Mouse (Mus musculus) intestine, postnatal 0 days (tissue): ENCODE measurements around the gene Tars. TPM values are rescaled to one million over a fixed set of nuclear protein-coding genes. Genes with fewer than 3 reads are reported as not detected.

Experiments
- ATAC-seq: fragments of 200-750 bp; cut with Nextera tagmentation; 2 replicates; pipeline ENCODE4 v1.8.0; 2017; ENCODE audit warnings: mild to moderate bottlenecking, moderate TSS enrichment, moderate library complexity
- H3K27ac ChIP-seq: fragments of 300-500 bp; sonication (generic); 2 replicates; pipeline ENCODE4 v1.5.1; 2014; ENCODE audit warnings: mild to moderate bottlenecking, low read depth, low read length, moderate library complexity
- H3K27me3 ChIP-seq: fragments of 300-500 bp; sonication (generic); replicated peaks from 2 replicates; pipeline ENCODE4 v1.6.1; 2014; ENCODE audit warnings: low read length, mixed read lengths; ENCODE audit not compliant: control insufficient read depth, insufficient read depth
- H3K36me3 ChIP-seq: fragments of 300-500 bp; sonication (generic); 2 replicates; pipeline ENCODE4 v1.6.1; 2014; ENCODE audit warnings: mild to moderate bottlenecking, moderate library complexity; ENCODE audit not compliant: control insufficient read depth, insufficient read depth
- H3K4me1 ChIP-seq: fragments of 300-500 bp; sonication (generic); replicated peaks from 2 replicates; pipeline ENCODE4 v1.6.1; 2014; ENCODE audit warnings: antibody characterized with exemption, low read length, mixed read lengths; ENCODE audit not compliant: control insufficient read depth, insufficient read depth
- H3K4me2 ChIP-seq: fragments of 300-500 bp; sonication (generic); replicated peaks from 2 replicates; pipeline ENCODE4 v1.6.1; 2014; ENCODE audit warnings: low read depth, mild to moderate bottlenecking, moderate library complexity
- H3K4me3 ChIP-seq: fragments of 300-500 bp; sonication (generic); 2 replicates; pipeline ENCODE4 v1.5.1; 2014; ENCODE audit warnings: low read depth, low read length
- H3K9ac ChIP-seq: fragments of 300-500 bp; sonication (generic); 2 replicates; pipeline ENCODE4 v1.6.1; 2014; ENCODE audit warnings: mild to moderate bottlenecking, low read depth, low read length
- H3K9me3 ChIP-seq: fragments of 300-500 bp; sonication (generic); 2 replicates; pipeline ENCODE4 v1.6.1; 2016; ENCODE audit warnings: mixed run types; ENCODE audit not compliant: control insufficient read depth
- CTCF ChIP-seq: sonication (generic); IDR thresholded peaks from 2 replicates; pipeline ENCODE4 v1.5.1; 2016; ENCODE audit warnings: low read depth, mild to moderate bottlenecking, control low read depth, antibody characterized with exemption, moderate library complexity
- WGBS: fragments of 180-500 bp; shearing (Covaris S2); extraction: QIAGEN DNeasy Blood & Tissue Kit; methylation state at CpG from one replicate; pipeline ENCODE4 v1.1.7; 2014; 5-methylcytosine and 5-hydroxymethylcytosine counted together
- polyA plus RNA-seq: library from polyadenylated mRNA; unstranded; fragments of >200 nt; fragmentation: Nextera tagmentation; extraction: Ambion mirVana; gene quantifications from 2 replicates; pipeline ENCODE4 v1.2.1, GENCODE M21; 2015

Gene Tars
- 29.1 and 31.6 TPM in 2 replicates for polyA plus RNA-seq

GRCm38 (mm10) chr15:11399356-11400067 is at the start of gene Tars:
Gene Tars, minus strand, starts transcription at chr15:11399665.
- H3K9me3 ChIP-seq = no peaks in the 10 kb centered on the region
- no peaks in the 10 kb centered on the region for H3K27me3 ChIP-seq
- H3K36me3 ChIP-seq = peaks cover 11% of the 10 kb centered on the region
- peak within 1 kb of the TSS; percentile 67 for H3K9ac ChIP-seq
- peak within 1 kb of the TSS; percentile 69 for H3K4me3 ChIP-seq
- WGBS = under 1% methylated on average over 42 of the region's 42 CpGs
- peak; percentile 100 for ATAC-seq
- TF ChIP-seq CTCF = peak; percentile 1; the same call in 1 of the 2 replicates
- H3K4me2 ChIP-seq = peak within 1 kb of the TSS; percentile 81
- peak within 1 kb of the TSS; percentile 42; the same call in 1 of the 2 replicates for H3K27ac ChIP-seq
- H3K4me1 ChIP-seq = 0 out of 2 replicates have a peak, but pooled peaks cover 2% of the 10 kb centered on the region

DNA sequence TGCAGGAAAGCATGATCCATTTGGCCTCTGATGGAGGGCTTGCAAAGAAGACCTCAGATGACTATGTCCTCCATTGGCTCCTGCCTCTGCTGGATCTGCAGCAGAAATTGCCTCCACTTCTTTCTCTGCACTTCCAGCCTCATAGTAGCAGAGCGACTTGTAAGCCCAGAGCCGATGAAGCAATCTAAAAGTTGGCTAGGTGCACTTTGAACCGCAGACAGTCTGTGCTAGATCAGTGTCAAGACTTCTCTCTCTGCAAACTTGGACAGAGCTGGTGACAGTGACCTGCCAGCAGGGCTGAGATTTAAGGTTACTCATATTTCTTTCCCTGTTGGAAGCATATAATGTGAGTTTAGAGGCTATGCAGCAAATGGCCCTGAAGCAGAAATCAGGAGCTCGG is 37.9 kb upstream of the Tars start:
- Histone ChIP-seq H3K9me3 (no peaks in the 10 kb centered on the region), H3K36me3 (no peaks in the 10 kb centered on the region), H3K27me3 (no peaks in the 10 kb centered on the region), H3K9ac (no peak overlapping the region), H3K4me3 (no peak overlapping the region), H3K4me1 (no peaks in the 10 kb centered on the region), H3K27ac (no peak overlapping the region), H3K4me2 (no peak overlapping the region)
- no peak for TF ChIP-seq CTCF
- ATAC-seq = no peak
- WGBS = 88% methylated on average over 4 of the region's 4 CpGs

- Histone ChIP-seq H3K36me3 (no peaks in the 10 kb centered on the region), H3K27me3 (no peaks in the 10 kb centered on the region), H3K9me3 (no peaks in the 10 kb centered on the region; the same call in 1 of the 2 replicates), H3K27ac (no peak overlapping the region), H3K4me3 (no peak overlapping the region), H3K9ac (no peak overlapping the region), H3K4me2 (no peak overlapping the region), H3K4me1 (no peaks in the 10 kb centered on the region)
- no peak for ATAC-seq
- TF ChIP-seq CTCF = no peak
- WGBS = 90% methylated on average over 15 of the region's 15 CpGs
Measured at GRCm38 (mm10) chr15:11436709-11437280, 37.3 kb upstream of the Tars start.

- H3K4me1 ChIP-seq = no peaks in the 10 kb centered on the region
- no peaks in the 10 kb centered on the region for H3K36me3 ChIP-seq
- H3K9ac ChIP-seq = no peak overlapping the region
- H3K4me2 ChIP-seq = no peak overlapping the region
- H3K27ac ChIP-seq = no peak overlapping the region
- 75% methylated on average over 2 of the region's 2 CpGs for WGBS
- no peak overlapping the region for H3K4me3 ChIP-seq
- no peak for TF ChIP-seq CTCF
- no peak for ATAC-seq
- H3K27me3 ChIP-seq = no peaks in the 10 kb centered on the region
- no peaks in the 10 kb centered on the region; the same call in 1 of the 2 replicates for H3K9me3 ChIP-seq
Measured at GRCm38 (mm10) chr15:11426899-11427298, 27.4 kb upstream of the Tars start.

- no peak overlapping the region for H3K4me2 ChIP-seq
- H3K4me1 ChIP-seq = no peaks in the 10 kb centered on the region
- H3K36me3 ChIP-seq = no peaks in the 10 kb centered on the region
- no peak overlapping the region for H3K9ac ChIP-seq
- ATAC-seq = no peak
- no peak overlapping the region for H3K27ac ChIP-seq
- no peaks in the 10 kb centered on the region for H3K9me3 ChIP-seq
- no peak for TF ChIP-seq CTCF
- no peaks in the 10 kb centered on the region for H3K27me3 ChIP-seq
- no peak overlapping the region for H3K4me3 ChIP-seq
- 98% methylated on average over 1 of the region's 1 CpGs for WGBS
Measured at GRCm38 (mm10) chr15:11413484-11413883, 14.0 kb upstream of the Tars start.

DNA sequence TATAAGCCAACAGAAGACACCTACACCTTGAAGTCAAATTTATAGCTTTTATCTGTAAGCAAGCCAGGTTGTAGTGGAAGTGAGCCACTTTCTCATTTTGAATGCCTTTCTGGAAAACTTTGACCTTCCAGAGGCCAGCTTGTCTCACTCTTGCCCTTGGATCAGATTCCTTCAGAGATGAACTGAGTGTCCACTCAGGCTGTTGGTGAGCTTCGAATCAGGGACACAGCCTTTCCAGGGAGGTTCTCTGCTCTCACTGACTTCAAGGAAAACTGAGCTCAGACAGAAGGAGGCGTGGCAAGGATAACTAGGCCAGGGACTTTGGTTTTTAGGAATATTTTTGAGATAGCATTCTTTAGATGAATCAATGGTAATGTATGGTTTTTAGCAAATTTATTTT is 13.1 kb upstream of the Tars start:
- no peak for ATAC-seq
- 81% methylated on average over 2 of the region's 2 CpGs for WGBS

More for the DNA sequence above, 13.1 kb upstream of the Tars start:
- Histone ChIP-seq H3K9ac (no peak overlapping the region), H3K4me2 (no peak overlapping the region), H3K4me3 (no peak overlapping the region), H3K27me3 (no peaks in the 10 kb centered on the region), H3K4me1 (no peaks in the 10 kb centered on the region), H3K36me3 (no peaks in the 10 kb centered on the region), H3K9me3 (no peaks in the 10 kb centered on the region), H3K27ac (no peak overlapping the region)
- no peak for TF ChIP-seq CTCF
